Mouse (Mus musculus): ENCODE data around the gene Tmem79. TPM values are rescaled to one million over a fixed set of nuclear protein-coding genes. Genes with fewer than 3 reads are reported as not detected.
"Not testable (repeated sequence)": the region's sequence is repeated elsewhere in the genome, so short reads cannot be mapped to it uniquely, and the experiment has no call there.

The Tmem79 gene
- polyA plus RNA-seq, 1 experiment from 2014 or later, result 1.2 TPM

GRCm38 (mm10) chr3:88296561-88297318 lies 39.2 kb downstream of the Tmem79 start, which contains the start of the genes Tsacc and Cct3:
Tsacc (minus strand) TSS chr3:88296999.
Cct3 (plus strand) TSS chr3:88297116.
- WGBS, result under 1% methylated on average over 44 of the region's 44 CpGs
- Histone ChIP-seq H3K36me3 (ENCODE audit: control insufficient read depth, insufficient read depth, low read length) (peaks cover 29% of the 10 kb centered on the region), H3K27ac (replicated peaks; ENCODE audit: low read depth, low read length) (peak within 1 kb of the TSS; percentile 84), H3K4me2 (ENCODE audit: low read length) (peak within 1 kb of the TSS; percentile 69), H3K9me3 (ENCODE audit: control insufficient read depth, low read length) (no peaks in the 10 kb centered on the region), H3K27me3 (ENCODE audit: control insufficient read depth, insufficient read depth, low read length) (no peaks in the 10 kb centered on the region), H3K4me3 (replicated peaks; ENCODE audit: low read depth, low read length) (peak within 1 kb of the TSS; percentile 57), H3K9ac (replicated peaks; ENCODE audit: low read length) (peak within 1 kb of the TSS; percentile 68), H3K4me1 (ENCODE audit: control insufficient read depth, insufficient read depth, low read length) (peaks cover 9% of the 10 kb centered on the region)
- DNase-seq (peak; percentile 100), ATAC-seq (ENCODE audit: low FRiP score, low TSS enrichment) (peak; percentile 98)

GRCm38 (mm10) chr3:88296110-88296560 lies 39.8 kb downstream of the Tmem79 start:
- no peak for DNase-seq
- peak; percentile 32 for ATAC-seq (ENCODE audit: low FRiP score, low TSS enrichment)
- WGBS, result under 1% methylated on average over 12 of the region's 12 CpGs

GRCm38 (mm10) chr3:88295272-88295671 lies 40.7 kb downstream of the Tmem79 start:
- peak overlapping the region; percentile 57; the same call in 1 of the 2 replicates for H3K4me3 ChIP-seq (replicated peaks; ENCODE audit: low read depth, low read length)
- H3K9me3 ChIP-seq (ENCODE audit: control insufficient read depth, low read length); H3K4me1 ChIP-seq (ENCODE audit: control insufficient read depth, insufficient read depth, low read length); ATAC-seq (ENCODE audit: low FRiP score, low TSS enrichment); H3K27ac ChIP-seq (replicated peaks; ENCODE audit: low read depth, low read length); DNase-seq; H3K9ac ChIP-seq (replicated peaks; ENCODE audit: low read length); H3K27me3 ChIP-seq (ENCODE audit: control insufficient read depth, insufficient read depth, low read length): not testable (repeated sequence)
- H3K4me2 ChIP-seq (ENCODE audit: low read length), result peak overlapping the region; percentile 64; the same call in 1 of the 2 replicates
- H3K36me3 ChIP-seq (ENCODE audit: control insufficient read depth, insufficient read depth, low read length), result peaks cover 14% of the 10 kb centered on the region
- 80% methylated on average over 1 of the region's 1 CpGs for WGBS

More at GRCm38 (mm10) chr3:88296110-88296560, 39.8 kb downstream of the Tmem79 start:
- Histone ChIP-seq H3K9me3 (ENCODE audit: control insufficient read depth, low read length) (no peaks in the 10 kb centered on the region), H3K4me1 (ENCODE audit: control insufficient read depth, insufficient read depth, low read length) (peaks cover 9% of the 10 kb centered on the region), H3K27me3 (ENCODE audit: control insufficient read depth, insufficient read depth, low read length) (no peaks in the 10 kb centered on the region), H3K9ac (replicated peaks; ENCODE audit: low read length) (peak overlapping the region; percentile 48), H3K27ac (replicated peaks; ENCODE audit: low read depth, low read length) (peak overlapping the region; percentile 82), H3K4me3 (replicated peaks; ENCODE audit: low read depth, low read length) (peak overlapping the region; percentile 57), H3K36me3 (ENCODE audit: control insufficient read depth, insufficient read depth, low read length) (peaks cover 23% of the 10 kb centered on the region), H3K4me2 (ENCODE audit: low read length) (peak overlapping the region; percentile 64)

GRCm38 (mm10) chr3:88291970-88292369 lies 44.0 kb downstream of the Tmem79 start:
- H3K9me3 ChIP-seq (ENCODE audit: control insufficient read depth, low read length), result no peaks in the 10 kb centered on the region
- no peak overlapping the region for H3K9ac ChIP-seq (replicated peaks; ENCODE audit: low read length)
- H3K4me1 ChIP-seq (ENCODE audit: control insufficient read depth, insufficient read depth, low read length), result no peaks in the 10 kb centered on the region
- 29% methylated on average over 4 of the region's 4 CpGs for WGBS
- no peaks in the 10 kb centered on the region for H3K36me3 ChIP-seq (ENCODE audit: control insufficient read depth, insufficient read depth, low read length)
- ATAC-seq (ENCODE audit: low FRiP score, low TSS enrichment) (no peak), DNase-seq (peak; percentile 21)
- no peak overlapping the region for H3K27ac ChIP-seq (replicated peaks; ENCODE audit: low read depth, low read length)
- no peak overlapping the region for H3K4me3 ChIP-seq (replicated peaks; ENCODE audit: low read depth, low read length)
- H3K27me3 ChIP-seq (ENCODE audit: control insufficient read depth, insufficient read depth, low read length), result no peaks in the 10 kb centered on the region
- H3K4me2 ChIP-seq (ENCODE audit: low read length), result no peak overlapping the region

- ATAC-seq (ENCODE audit: low FRiP score, low TSS enrichment); H3K9ac ChIP-seq (replicated peaks; ENCODE audit: low read length); H3K4me3 ChIP-seq (replicated peaks; ENCODE audit: low read depth, low read length); H3K4me1 ChIP-seq (ENCODE audit: control insufficient read depth, insufficient read depth, low read length); DNase-seq; H3K9me3 ChIP-seq (ENCODE audit: control insufficient read depth, low read length); H3K36me3 ChIP-seq (ENCODE audit: control insufficient read depth, insufficient read depth, low read length); H3K27me3 ChIP-seq (ENCODE audit: control insufficient read depth, insufficient read depth, low read length); H3K4me2 ChIP-seq (ENCODE audit: low read length); H3K27ac ChIP-seq (replicated peaks; ENCODE audit: low read depth, low read length): not testable (repeated sequence)
- 79% methylated on average over 8 of the region's 10 CpGs for WGBS
Measured at GRCm38 (mm10) chr3:88288133-88288713, 47.7 kb downstream of the Tmem79 start.

- WGBS, result 97% methylated on average over 4 of the region's 4 CpGs
- no peak for DNase-seq
- Histone ChIP-seq H3K27me3 (ENCODE audit: control insufficient read depth, insufficient read depth, low read length) (no peaks in the 10 kb centered on the region), H3K4me1 (ENCODE audit: control insufficient read depth, insufficient read depth, low read length) (no peaks in the 10 kb centered on the region), H3K9me3 (ENCODE audit: control insufficient read depth, low read length) (no peaks in the 10 kb centered on the region), H3K27ac (replicated peaks; ENCODE audit: low read depth, low read length) (no peak within 1 kb of the TSS), H3K4me2 (ENCODE audit: low read length) (no peak within 1 kb of the TSS), H3K4me3 (replicated peaks; ENCODE audit: low read depth, low read length) (no peak within 1 kb of the TSS), H3K36me3 (ENCODE audit: control insufficient read depth, insufficient read depth, low read length) (no peaks in the 10 kb centered on the region), H3K9ac (replicated peaks; ENCODE audit: low read length) (no peak within 1 kb of the TSS)
- ATAC-seq (ENCODE audit: low FRiP score, low TSS enrichment), result no peak
Measured at GRCm38 (mm10) chr3:88287110-88287509, 48.8 kb downstream of the Tmem79 start, which contains the start of gene Gm38392. Gm38392 (minus strand) TSS chr3:88287210.

- not testable (repeated sequence) for H3K27ac ChIP-seq (replicated peaks; ENCODE audit: low read depth, low read length); H3K9ac ChIP-seq (replicated peaks; ENCODE audit: low read length); H3K27me3 ChIP-seq (ENCODE audit: control insufficient read depth, insufficient read depth, low read length); H3K36me3 ChIP-seq (ENCODE audit: control insufficient read depth, insufficient read depth, low read length); H3K4me1 ChIP-seq (ENCODE audit: control insufficient read depth, insufficient read depth, low read length); ATAC-seq (ENCODE audit: low FRiP score, low TSS enrichment); H3K4me3 ChIP-seq (replicated peaks; ENCODE audit: low read depth, low read length); H3K4me2 ChIP-seq (ENCODE audit: low read length); DNase-seq; H3K9me3 ChIP-seq (ENCODE audit: control insufficient read depth, low read length)
- no CpG with 5 or more reads among the region's 2 CpGs for WGBS
Measured at GRCm38 (mm10) chr3:88285565-88285895, 50.4 kb downstream of the Tmem79 start.

GRCm38 (mm10) chr3:88284815-88285564 lies 51.0 kb downstream of the Tmem79 start:
- H3K36me3 ChIP-seq (ENCODE audit: control insufficient read depth, insufficient read depth, low read length); H3K4me1 ChIP-seq (ENCODE audit: control insufficient read depth, insufficient read depth, low read length); DNase-seq; H3K4me3 ChIP-seq (replicated peaks; ENCODE audit: low read depth, low read length); H3K27me3 ChIP-seq (ENCODE audit: control insufficient read depth, insufficient read depth, low read length); H3K27ac ChIP-seq (replicated peaks; ENCODE audit: low read depth, low read length); H3K9ac ChIP-seq (replicated peaks; ENCODE audit: low read length); H3K9me3 ChIP-seq (ENCODE audit: control insufficient read depth, low read length); H3K4me2 ChIP-seq (ENCODE audit: low read length); ATAC-seq (ENCODE audit: low FRiP score, low TSS enrichment): not testable (repeated sequence)
- 96% methylated on average over 14 of the region's 14 CpGs for WGBS
